Mouse (Mus musculus) kidney, embryonic 16.5 days (tissue): Measurements from ENCODE around the gene Mvb12b. TPM values are rescaled to one million over a fixed set of nuclear protein-coding genes. Genes with fewer than 3 reads are reported as not detected.

Experiments
- ATAC-seq: fragments of 200-750 bp; cut with Nextera tagmentation; 2 replicates; pipeline ENCODE4 v1.8.0; 2017; ENCODE audit warnings: moderate TSS enrichment; ENCODE audit not compliant: low FRiP score, low TSS enrichment
- H3K27ac ChIP-seq: fragments of 300-500 bp; sonication (generic); 2 replicates; pipeline ENCODE4 v1.5.1; 2014; ENCODE audit warnings: low read length
- H3K27me3 ChIP-seq: fragments of 300-500 bp; sonication (generic); 2 replicates; pipeline ENCODE4 v1.6.1; 2014; ENCODE audit warnings: low read length, control low read depth, mixed read lengths; ENCODE audit not compliant: insufficient read depth
- H3K36me3 ChIP-seq: fragments of 300-500 bp; sonication (generic); 2 replicates; pipeline ENCODE4 v1.6.1; 2014; ENCODE audit warnings: low read length, control low read depth, mixed read lengths; ENCODE audit not compliant: insufficient read depth
- H3K4me1 ChIP-seq: fragments of 300-500 bp; sonication (generic); 2 replicates; pipeline ENCODE4 v1.6.1; 2014; ENCODE audit warnings: low read length, control low read depth, mixed read lengths; ENCODE audit not compliant: insufficient read depth
- H3K4me2 ChIP-seq: fragments of 300-500 bp; sonication (generic); replicated peaks from 2 replicates; pipeline ENCODE4 v1.6.1; 2014; ENCODE audit warnings: low read depth, low read length
- H3K4me3 ChIP-seq: fragments of 300-500 bp; sonication (generic); 2 replicates; pipeline ENCODE4 v1.5.1; 2014; ENCODE audit warnings: mild to moderate bottlenecking, low read length
- H3K9ac ChIP-seq: fragments of 300-500 bp; sonication (generic); replicated peaks from 2 replicates; pipeline ENCODE4 v1.6.1; 2014; ENCODE audit warnings: low read length
- H3K9me3 ChIP-seq: fragments of 300-500 bp; sonication (generic); 2 replicates; pipeline ENCODE4 v1.6.1; 2016; ENCODE audit warnings: low read length, control low read depth
- WGBS: fragments of 180-500 bp; shearing (Covaris S2); extraction: QIAGEN DNeasy Blood & Tissue Kit; methylation state at CpG from one replicate; pipeline ENCODE4 v1.1.7; 2014; 5-methylcytosine and 5-hydroxymethylcytosine counted together
- polyA plus RNA-seq: library from polyadenylated mRNA; unstranded; fragments of >200 nt; fragmentation: Nextera tagmentation; extraction: Ambion mirVana; gene quantifications from 2 replicates; pipeline ENCODE4 v1.2.1, GENCODE M21; 2015

The Mvb12b gene
- polyA plus RNA-seq, 1 experiment from 2014 or later = 14.2 TPM

DNA sequence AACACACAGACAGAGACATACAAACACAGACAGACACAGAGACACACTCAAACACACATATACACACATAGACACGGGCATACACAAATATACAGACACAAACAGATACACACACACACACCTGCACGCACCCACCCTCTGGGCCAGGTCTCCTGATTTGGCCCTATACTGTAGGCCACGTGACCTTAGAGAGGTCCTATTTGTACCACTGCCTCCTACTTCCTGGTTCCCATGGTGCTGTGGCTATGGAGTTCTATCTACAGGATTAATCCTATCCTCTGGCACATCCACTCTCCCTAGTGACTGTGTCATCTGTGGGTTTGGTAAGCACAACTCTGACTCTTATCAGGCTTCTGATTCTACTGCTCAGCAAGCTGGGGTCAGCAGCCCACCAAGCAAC, 67.3 kb downstream of the Mvb12b start:
- Histone ChIP-seq H3K4me2 (no peak overlapping the region), H3K27ac (no peak overlapping the region), H3K36me3 (peaks cover 42% of the 10 kb centered on the region; the same call in 1 of the 2 replicates), H3K4me3 (no peak overlapping the region), H3K9me3 (no peaks in the 10 kb centered on the region), H3K9ac (no peak overlapping the region), H3K4me1 (peaks cover 4% of the 10 kb centered on the region; the same call in 1 of the 2 replicates), H3K27me3 (no peaks in the 10 kb centered on the region)
- ATAC-seq = no peak
- WGBS = 88% methylated on average over 3 of the region's 3 CpGs

DNA sequence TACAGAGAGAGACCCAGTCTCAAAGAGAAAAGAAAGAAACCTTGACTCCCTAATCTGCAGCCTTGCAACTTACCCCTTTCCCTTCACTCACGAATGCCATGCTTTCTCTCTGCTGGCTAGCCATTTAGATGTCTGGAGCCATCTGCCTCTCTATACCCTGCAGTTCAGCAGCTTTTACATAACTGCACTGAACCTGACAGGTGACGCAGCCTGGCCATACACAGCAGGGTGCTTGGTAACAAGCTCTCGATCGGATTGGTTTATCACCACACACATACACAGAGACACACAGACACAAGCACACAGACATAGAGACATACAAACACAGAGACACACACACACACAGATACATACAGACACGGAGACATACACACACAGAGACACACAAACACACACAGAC, 67.7 kb downstream of the Mvb12b start:
- H3K9me3 ChIP-seq = no peaks in the 10 kb centered on the region
- no peak overlapping the region for H3K27ac ChIP-seq
- WGBS = 88% methylated on average over 5 of the region's 5 CpGs
- no peak for ATAC-seq
- no peak overlapping the region for H3K9ac ChIP-seq
- H3K4me3 ChIP-seq = no peak overlapping the region
- peaks cover 4% of the 10 kb centered on the region; the same call in 1 of the 2 replicates for H3K4me1 ChIP-seq
- no peaks in the 10 kb centered on the region for H3K27me3 ChIP-seq
- peaks cover 39% of the 10 kb centered on the region; the same call in 1 of the 2 replicates for H3K36me3 ChIP-seq
- no peak overlapping the region for H3K4me2 ChIP-seq

DNA sequence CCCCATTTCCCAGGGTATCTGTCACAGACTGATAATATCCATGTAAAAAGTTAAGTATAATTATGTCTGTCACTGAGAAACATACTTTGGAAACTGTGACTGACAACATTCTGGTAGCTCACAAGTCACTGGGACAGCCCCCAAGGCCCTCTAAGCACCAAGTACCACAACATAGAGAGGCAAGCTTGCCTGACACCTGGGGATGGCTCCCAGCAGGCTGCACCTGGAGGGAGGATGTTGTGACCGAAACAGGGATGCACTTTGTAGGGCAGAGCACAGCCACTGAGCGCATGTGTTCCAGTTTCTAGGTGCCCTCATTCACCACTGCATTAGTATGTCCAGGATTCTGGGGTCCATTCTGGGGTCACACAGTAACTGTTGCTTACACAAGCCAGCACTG, 69.4 kb downstream of the Mvb12b start:
- Histone ChIP-seq H3K27me3 (no peaks in the 10 kb centered on the region), H3K9ac (no peak overlapping the region), H3K4me3 (no peak overlapping the region), H3K36me3 (peaks cover 26% of the 10 kb centered on the region; the same call in 1 of the 2 replicates), H3K27ac (no peak overlapping the region), H3K4me1 (peaks cover 11% of the 10 kb centered on the region; the same call in 1 of the 2 replicates), H3K9me3 (no peaks in the 10 kb centered on the region), H3K4me2 (no peak overlapping the region)
- ATAC-seq = no peak
- 98% methylated on average over 2 of the region's 2 CpGs for WGBS

DNA sequence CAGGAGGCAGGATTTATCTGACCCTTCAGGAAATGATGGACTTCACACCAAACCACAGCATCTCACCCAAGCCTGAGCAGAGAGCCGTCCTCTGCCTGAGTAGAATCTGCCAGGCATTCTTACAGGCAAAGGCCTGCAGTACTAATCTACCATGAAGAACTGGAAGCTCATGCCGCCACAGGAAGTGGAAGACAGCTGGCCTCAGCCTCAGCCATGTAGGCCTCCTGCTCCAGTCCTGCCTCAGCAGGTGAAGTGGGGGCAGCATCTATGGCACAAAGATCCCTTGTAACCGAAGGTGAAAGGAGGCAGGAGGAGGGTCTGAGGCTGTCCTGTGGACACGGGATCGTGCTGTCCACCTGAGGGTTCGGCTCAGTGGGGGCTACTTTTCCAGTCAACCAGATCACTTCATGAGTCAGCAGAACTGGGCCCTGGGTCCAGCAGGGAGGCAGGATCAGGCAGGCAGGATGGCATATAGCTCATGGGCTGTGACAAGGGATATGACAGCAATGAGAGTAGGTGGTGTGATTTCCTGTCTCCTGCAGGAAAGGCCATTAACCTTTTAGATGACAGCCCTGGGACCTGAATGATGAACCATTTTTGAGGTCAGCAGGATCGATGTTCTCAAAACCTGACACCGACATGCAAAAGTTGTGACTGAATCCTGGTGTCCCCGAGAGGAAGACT, 69.9 kb downstream of the Mvb12b start:
- Histone ChIP-seq H3K4me2 (no peak overlapping the region), H3K27ac (no peak overlapping the region), H3K4me3 (no peak overlapping the region), H3K27me3 (no peaks in the 10 kb centered on the region), H3K36me3 (peaks cover 21% of the 10 kb centered on the region; the same call in 1 of the 2 replicates), H3K9ac (no peak overlapping the region), H3K4me1 (peaks cover 11% of the 10 kb centered on the region; the same call in 1 of the 2 replicates), H3K9me3 (no peaks in the 10 kb centered on the region)
- WGBS = 64% methylated on average over 9 of the region's 9 CpGs
- ATAC-seq = no peak

DNA sequence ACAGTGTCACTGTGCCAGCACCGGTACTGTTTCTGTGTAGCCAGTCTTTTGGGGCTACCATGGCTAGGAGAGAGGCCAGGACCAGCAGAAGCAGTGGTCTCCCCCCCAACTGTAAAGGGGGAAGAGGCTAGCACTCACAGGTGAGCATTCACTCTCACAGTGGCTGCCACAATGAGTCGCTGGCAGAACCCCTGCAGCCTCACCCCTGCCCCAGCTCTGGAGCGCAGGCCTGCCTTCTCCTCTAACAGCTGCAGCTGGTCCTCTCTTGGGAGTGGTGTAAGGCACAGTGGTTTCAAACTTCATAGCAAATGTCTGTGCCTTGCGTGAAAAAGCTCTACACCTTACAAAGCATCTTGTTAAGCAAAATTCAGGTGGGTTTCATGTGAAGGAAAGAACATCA, 70.7 kb downstream of the Mvb12b start:
- WGBS = 80% methylated on average over 4 of the region's 4 CpGs
- Histone ChIP-seq H3K4me1 (peaks cover 11% of the 10 kb centered on the region; the same call in 1 of the 2 replicates), H3K9me3 (no peaks in the 10 kb centered on the region), H3K27ac (no peak overlapping the region), H3K36me3 (peaks cover 20% of the 10 kb centered on the region; the same call in 1 of the 2 replicates), H3K27me3 (no peaks in the 10 kb centered on the region), H3K9ac (no peak overlapping the region), H3K4me2 (no peak overlapping the region), H3K4me3 (no peak overlapping the region)
- ATAC-seq = no peak

DNA sequence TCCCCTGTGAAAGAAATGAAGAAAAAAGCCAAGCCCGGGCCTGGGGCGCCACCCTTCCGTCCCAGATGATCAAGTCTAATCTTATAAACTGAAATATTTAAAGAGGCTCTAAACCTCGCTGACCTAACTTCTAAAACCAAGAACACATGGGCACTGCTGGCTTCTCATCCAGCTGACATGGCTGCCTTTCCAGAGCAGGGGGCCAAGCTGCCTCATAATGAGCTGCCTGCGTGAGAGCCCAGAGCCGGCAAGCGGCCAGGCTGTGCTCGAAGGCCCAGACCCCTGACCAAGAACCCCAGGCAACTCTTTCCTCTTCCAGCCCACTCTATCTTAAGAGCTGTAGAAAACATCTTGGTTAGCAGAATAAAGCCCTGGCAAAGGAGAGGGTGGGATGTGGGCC, 73.2 kb downstream of the Mvb12b start:
- Histone ChIP-seq H3K9ac (no peak overlapping the region), H3K27ac (no peak overlapping the region), H3K4me3 (no peak overlapping the region), H3K4me2 (no peak overlapping the region), H3K4me1 (peaks cover 13% of the 10 kb centered on the region; the same call in 1 of the 2 replicates), H3K9me3 (no peaks in the 10 kb centered on the region), H3K36me3 (0 out of 2 replicates have a peak, but pooled peaks cover 15% of the 10 kb centered on the region), H3K27me3 (no peaks in the 10 kb centered on the region)
- ATAC-seq = no peak
- 80% methylated on average over 8 of the region's 8 CpGs for WGBS

DNA sequence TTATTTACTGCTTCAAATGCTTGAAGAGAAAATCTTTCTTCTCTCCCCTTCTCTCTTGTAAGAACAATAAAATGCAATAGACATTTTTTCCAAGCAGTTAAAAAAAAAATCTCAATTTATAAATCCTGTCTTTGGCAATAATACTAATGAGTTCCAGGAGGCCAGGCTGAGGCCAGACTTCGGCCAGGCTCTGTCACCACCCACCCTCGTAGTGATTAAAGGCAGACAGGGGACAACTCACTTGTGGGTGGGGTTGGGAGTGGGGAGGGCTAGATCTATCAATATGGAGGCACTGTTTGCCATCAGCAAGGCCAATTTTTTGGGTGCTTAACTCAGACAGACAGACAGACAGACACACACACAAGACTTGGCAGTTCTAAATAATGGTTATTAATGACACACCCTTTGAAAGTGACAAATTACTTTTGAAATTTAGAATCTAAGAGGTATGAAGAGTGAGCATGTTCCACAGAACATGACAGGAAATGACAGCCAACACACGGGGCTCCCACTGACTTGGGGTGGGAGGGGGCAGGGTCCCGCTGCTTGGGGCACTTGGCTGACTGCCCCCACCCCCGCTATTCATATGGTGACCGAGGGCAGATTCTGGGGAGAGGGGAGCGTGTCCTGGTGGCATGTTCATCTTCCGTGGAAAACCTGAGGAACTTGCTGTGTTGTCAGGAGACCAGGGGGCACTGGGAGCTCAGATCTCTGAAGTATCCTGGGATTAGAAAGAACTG, 74.1 kb downstream of the Mvb12b start:
- no peaks in the 10 kb centered on the region for H3K9me3 ChIP-seq
- 0 out of 2 replicates have a peak, but pooled peaks cover 7% of the 10 kb centered on the region for H3K36me3 ChIP-seq
- WGBS = 58% methylated on average over 8 of the region's 8 CpGs
- H3K9ac ChIP-seq = no peak overlapping the region
- no peak overlapping the region for H3K4me3 ChIP-seq
- no peaks in the 10 kb centered on the region for H3K27me3 ChIP-seq
- H3K4me1 ChIP-seq = peaks cover 13% of the 10 kb centered on the region; the same call in 1 of the 2 replicates
- ATAC-seq = no peak
- H3K4me2 ChIP-seq = no peak overlapping the region
- H3K27ac ChIP-seq = no peak overlapping the region

- 80% methylated on average over 11 of the region's 11 CpGs for WGBS
- H3K4me2 ChIP-seq = no peak overlapping the region
- no peak for ATAC-seq
- H3K27me3 ChIP-seq = no peaks in the 10 kb centered on the region
- peaks cover 13% of the 10 kb centered on the region; the same call in 1 of the 2 replicates for H3K4me1 ChIP-seq
- H3K9ac ChIP-seq = no peak overlapping the region
- H3K4me3 ChIP-seq = no peak overlapping the region
- 0 out of 2 replicates have a peak, but pooled peaks cover 4% of the 10 kb centered on the region for H3K36me3 ChIP-seq
- H3K27ac ChIP-seq = no peak overlapping the region
- H3K9me3 ChIP-seq = no peaks in the 10 kb centered on the region
Observed at GRCm38 (mm10) chr2:33812980-33813379, 74.8 kb downstream of the Mvb12b start.

- no peak overlapping the region for H3K4me2 ChIP-seq
- no peak overlapping the region for H3K9ac ChIP-seq
- H3K9me3 ChIP-seq = no peaks in the 10 kb centered on the region
- no peak overlapping the region for H3K4me3 ChIP-seq
- peaks cover 13% of the 10 kb centered on the region; the same call in 1 of the 2 replicates for H3K4me1 ChIP-seq
- H3K27me3 ChIP-seq = no peaks in the 10 kb centered on the region
- no peak for ATAC-seq
- no peaks in the 10 kb centered on the region for H3K36me3 ChIP-seq
- H3K27ac ChIP-seq = no peak overlapping the region
- WGBS = 74% methylated on average over 17 of the region's 17 CpGs
Observed at GRCm38 (mm10) chr2:33811349-33811890, 76.3 kb downstream of the Mvb12b start.
